ENCODE assay signal across 28 mouse cellular contexts in genomic region chr3:110094407-110094806, GRCm38 (mm10).
"Had no signal": no experiment of that assay in that cellular context is flagged by ENCODE, and none has a peak within 500 bp of the region (broad histone marks: within the 10 kb centered on the region; RNA-seq: fewer than 3 reads in every experiment).

No protein-coding gene starts in this region.

- H3K9me3 ChIP-seq: heart, embryonic 10.5 days; heart, embryonic 12.5 days; hindbrain, embryonic 10.5 days; hindbrain, embryonic 12.5 days; intestine, embryonic 15.5 days; limb, embryonic 10.5 days; limb, embryonic 12.5 days; liver, embryonic 13.5 days; liver, embryonic 15.5 days had no signal

- H3K4me3 ChIP-seq: gastrocnemius, adult 2 months; heart, embryonic 10.5 days; heart, embryonic 12.5 days; hindbrain, embryonic 10.5 days; hindbrain, embryonic 12.5 days; intestine, embryonic 15.5 days; layer of hippocampus, adult 2 months; left cerebral cortex, adult 2 months; limb, embryonic 10.5 days; limb, embryonic 12.5 days; liver, embryonic 13.5 days; liver, embryonic 15.5 days had no signal

- H3K27me3 ChIP-seq: heart, embryonic 12.5 days; hindbrain, embryonic 12.5 days; intestine, embryonic 15.5 days; limb, embryonic 12.5 days; liver, embryonic 13.5 days; liver, embryonic 15.5 days had no signal

- H3K4me1 ChIP-seq: heart, embryonic 10.5 days; heart, embryonic 12.5 days; intestine, embryonic 15.5 days; limb, embryonic 10.5 days; limb, embryonic 12.5 days; liver, embryonic 13.5 days; liver, embryonic 15.5 days had no signal

- H3K27ac ChIP-seq: gastrocnemius, adult 2 months; heart, embryonic 10.5 days; hindbrain, embryonic 10.5 days; hindbrain, embryonic 12.5 days; hindbrain, embryonic 14.5 days; intestine, embryonic 15.5 days; layer of hippocampus, adult 2 months; left cerebral cortex, adult 2 months; limb, embryonic 10.5 days; limb, embryonic 12.5 days; liver, embryonic 13.5 days; liver, embryonic 15.5 days had no signal

- ATAC-seq: hindbrain, embryonic 16.5 days; inflammation-experienced regulatory T-cells, adult 6 months; intestine, embryonic 15.5 days; intestine, postnatal 0 days had no signal

- H3K9ac ChIP-seq: heart, embryonic 12.5 days; hindbrain, embryonic 12.5 days; hindbrain, embryonic 14.5 days; intestine, embryonic 15.5 days; limb, embryonic 12.5 days; liver, embryonic 13.5 days; liver, embryonic 15.5 days had no signal

- H3K4me2 ChIP-seq: heart, embryonic 12.5 days; hindbrain, embryonic 12.5 days; hindbrain, embryonic 14.5 days; intestine, embryonic 15.5 days; limb, embryonic 12.5 days; liver, embryonic 11.5 days; liver, embryonic 13.5 days; liver, embryonic 15.5 days had no signal

- H3K36me3 ChIP-seq: heart, embryonic 10.5 days; heart, embryonic 12.5 days; hindbrain, embryonic 10.5 days; hindbrain, embryonic 12.5 days; intestine, embryonic 15.5 days; limb, embryonic 10.5 days; limb, embryonic 12.5 days; liver, embryonic 13.5 days; liver, embryonic 15.5 days had no signal

- DNase-seq: gastrocnemius, adult 2 months; gastrocnemius, postnatal 10 days; gastrocnemius, postnatal 25 days; heart, adult 18-20 months; heart, postnatal 10 days; heart, postnatal 4 days; kidney, adult 18-20 months; kidney, adult 8-10 months; kidney, postnatal 10 days; kidney, postnatal 25 days; kidney, postnatal 4 days; liver; liver, embryonic 13.5 days had no signal
